Mouse (Mus musculus) regulatory T cell (primary cell): ENCODE measurements around the gene Acadl.

Source experiments
- in situ Hi-C: fragments of 300-600 bp; cut with MboI, MseI; formaldehyde crosslinking; loops from one replicate; pipeline ENCODE4 v1.15.1; 2025; ENCODE audit warnings: high pct_unique_total_duplicates

The Acadl gene

DNA sequence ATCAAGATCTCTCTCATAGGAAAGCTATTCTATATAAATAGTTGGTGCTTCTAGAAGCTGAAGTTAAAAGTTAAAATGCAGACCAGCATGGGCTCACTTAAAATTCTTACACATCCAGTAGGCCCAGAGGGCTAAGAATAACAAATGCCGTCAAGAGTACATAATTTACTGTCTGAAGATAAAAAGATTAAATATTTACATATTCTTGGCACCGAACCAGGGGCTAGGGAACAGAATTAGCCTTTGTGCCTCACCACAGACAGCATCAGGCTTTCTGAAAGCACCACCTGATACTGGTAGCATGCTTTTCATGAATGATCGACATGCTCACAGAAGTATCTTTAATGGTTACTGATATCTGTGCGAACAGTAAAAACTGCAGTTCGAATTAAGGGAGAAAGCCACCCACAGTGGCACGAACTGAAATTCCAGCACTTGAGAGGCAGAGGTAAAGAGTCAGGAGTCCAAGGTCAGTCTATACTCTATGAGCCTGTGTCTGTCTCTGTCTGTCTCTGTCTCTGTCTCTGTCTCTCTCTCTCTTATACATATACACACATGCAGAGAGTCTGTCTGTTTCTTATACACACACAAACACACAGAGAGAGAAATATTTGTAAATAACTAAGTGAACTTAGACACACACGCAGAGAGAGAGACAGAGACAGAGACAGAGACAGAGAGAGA lies 23.2 kb downstream of the Acadl start:
- in situ Hi-C loops = no loop called here

DNA sequence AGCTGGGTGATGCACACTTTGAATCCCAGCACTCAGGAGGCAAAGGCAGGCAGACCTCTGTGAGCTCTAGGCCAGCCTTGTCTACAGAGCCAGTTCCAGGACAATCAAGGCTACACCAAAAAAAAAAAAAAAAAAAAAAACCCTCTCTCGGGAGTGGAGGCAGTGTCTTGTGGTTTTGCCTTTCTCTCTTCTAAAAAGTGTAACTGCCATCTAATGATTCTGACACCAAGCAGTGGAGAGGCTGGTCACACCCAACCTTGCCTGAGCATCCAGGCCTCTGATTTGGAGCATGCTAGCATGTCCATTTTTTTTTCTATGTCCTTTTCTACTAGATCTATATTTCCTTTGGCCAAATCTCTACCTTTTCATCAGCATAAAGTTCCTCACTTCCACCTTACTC lies 23.9 kb downstream of the Acadl start:
- in situ Hi-C loops = no loop called here

DNA sequence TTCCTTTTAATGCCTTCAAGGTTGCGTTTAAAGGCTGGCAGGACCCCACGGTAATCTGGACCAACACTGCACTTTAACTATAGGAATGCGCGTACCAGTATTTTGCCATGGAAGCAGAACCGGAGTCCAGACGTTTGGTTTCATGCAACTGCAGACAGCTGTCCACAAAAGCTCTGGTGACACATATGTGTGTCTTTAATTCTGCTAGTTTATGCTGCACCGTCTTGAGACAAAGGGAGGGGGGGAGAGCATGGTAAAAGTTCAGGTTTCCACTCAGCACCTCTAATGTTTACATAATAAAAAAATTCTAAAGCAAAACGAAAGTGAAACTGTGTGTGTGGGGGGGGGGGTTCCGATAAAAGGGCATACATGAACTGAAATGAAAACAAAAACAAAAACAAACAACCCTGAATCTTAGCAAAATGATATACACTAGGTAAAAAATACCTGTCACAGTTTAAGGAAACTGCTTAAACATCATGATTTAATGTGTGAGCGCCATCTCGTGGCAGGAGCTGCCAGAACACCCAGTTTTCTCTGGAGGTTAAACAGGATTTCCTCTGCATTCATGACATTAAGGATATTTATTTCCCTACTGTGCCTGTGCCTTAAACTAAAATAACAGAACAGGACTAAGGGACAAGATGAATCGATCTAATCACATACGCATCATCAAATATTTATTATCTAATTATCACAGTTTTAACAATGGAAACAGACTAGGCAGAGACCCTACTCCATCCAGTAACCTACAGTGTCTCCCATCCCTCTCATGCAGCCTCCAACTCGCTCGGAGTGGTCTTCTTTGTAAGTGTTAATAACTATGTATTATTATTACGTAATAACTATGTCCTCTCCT lies 24.7 kb downstream of the Acadl start:
- in situ Hi-C loops = no loop called here

DNA sequence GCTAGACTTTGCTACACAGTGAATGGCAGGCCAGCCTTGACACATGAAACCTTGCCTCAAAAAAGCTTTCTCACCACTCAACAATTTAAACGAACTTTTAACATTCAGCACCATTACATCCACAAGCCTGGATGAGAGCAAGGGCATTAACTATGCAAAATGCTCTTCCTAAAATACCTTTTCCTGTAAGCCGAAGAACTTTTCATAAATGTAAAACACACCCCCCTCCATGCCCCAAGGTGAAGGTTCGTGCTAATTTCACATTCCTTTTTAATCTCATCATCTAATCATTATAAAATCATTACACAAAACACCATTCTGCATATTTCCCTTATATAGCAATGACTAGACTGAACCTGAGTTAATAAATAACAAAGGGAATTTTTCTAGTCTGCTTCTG lies 25.9 kb downstream of the Acadl start:
- in situ Hi-C loops = no loop called here

DNA sequence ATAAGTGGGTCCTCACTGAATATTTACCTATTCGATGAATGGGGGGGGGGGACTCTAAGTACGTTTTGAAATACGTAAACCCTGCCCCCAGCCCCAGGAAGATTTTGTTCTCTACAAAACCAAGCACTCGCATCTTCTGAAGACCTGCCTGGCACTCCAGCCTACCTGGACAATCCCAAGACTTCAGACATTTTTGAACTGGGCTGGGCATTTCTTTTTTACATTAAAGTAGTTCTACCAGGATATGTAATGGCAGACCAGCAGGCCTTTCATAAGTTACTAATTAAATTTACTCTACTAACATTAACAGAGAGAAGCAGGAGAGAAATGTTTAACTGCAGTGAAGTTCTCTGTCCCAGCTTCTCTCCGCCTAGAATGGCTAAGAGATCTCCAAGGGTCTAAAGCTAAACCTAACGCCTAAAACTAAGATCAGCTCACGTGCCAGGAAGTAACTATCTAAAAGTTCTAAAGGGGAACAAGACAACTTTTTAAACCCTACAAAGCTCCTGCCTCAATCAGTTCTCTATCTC lies 30.4 kb downstream of the Acadl start:
- in situ Hi-C loops = no loop called here

DNA sequence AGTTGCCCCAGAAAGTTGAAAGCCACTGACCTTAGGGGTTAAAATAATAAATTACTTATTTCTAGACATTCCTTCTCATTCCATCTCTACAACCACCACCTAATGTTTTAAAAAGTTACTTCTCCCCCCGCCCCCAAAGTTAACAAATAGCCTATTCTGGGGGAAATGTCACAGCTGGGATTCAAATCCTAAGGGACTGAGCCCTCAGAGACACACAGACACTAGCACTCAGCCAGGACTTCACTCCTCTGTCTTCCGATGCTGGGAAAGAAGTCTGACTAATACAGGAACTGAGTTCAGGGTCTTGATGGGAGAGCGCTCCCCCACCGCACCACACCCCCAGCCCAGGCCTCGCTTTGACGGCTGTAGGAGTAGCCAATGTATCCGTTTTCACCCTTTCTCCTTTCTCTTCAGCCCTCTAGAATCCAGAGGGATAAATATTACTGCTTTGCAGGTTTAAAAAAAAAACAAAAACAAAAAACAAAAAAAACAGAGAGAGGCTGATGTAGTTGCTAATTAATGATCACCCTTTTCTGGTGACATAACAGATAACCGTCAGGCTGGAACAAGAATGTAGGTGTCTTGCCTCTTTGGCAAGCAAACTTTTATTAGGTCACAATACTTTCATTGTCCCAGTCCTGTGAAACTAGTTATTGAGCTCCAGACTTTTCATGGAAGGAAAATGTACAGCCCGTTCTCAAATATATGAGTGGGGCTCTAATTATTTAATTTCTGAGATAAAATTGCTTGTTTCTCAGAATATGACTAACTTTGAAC lies 31.1 kb downstream of the Acadl start:
- in situ Hi-C loops = no loop called here

DNA sequence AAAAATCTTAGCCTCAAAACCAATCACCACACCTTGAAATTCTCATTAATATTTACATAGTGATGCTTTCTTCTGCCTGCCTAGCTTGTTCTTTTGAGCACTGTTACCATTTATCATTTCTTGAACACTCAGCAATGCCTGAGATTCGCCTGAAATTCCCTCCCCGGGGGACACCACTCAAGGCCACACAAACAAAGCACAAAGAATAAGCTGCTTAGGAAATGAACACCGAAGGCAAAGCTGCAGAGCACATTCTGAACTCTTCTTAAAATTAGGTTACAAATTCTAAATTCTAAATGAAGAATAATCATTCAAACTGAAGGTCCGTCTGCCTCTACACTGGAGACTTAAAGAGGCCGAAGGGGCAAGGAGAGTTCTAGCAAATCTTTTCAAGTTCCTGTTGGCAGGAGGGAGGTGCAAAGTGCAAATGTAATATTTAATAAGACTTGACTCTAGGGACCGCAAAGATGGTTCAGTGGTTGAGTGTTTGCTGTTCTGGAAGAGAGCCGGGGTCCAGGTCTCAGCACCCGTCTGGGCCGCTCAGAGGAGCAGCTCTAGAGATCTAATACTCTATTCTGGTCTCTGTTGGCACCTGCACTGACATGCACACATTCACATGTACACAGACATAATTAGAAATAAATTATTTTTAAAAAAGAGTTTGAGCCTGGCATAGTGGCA lies 33.5 kb downstream of the Acadl start:
- in situ Hi-C loops = loop anchor here (5.0 kb wide), 1 partner anchor 127 kb away; the partner anchor contains the start of gene Rpe

DNA sequence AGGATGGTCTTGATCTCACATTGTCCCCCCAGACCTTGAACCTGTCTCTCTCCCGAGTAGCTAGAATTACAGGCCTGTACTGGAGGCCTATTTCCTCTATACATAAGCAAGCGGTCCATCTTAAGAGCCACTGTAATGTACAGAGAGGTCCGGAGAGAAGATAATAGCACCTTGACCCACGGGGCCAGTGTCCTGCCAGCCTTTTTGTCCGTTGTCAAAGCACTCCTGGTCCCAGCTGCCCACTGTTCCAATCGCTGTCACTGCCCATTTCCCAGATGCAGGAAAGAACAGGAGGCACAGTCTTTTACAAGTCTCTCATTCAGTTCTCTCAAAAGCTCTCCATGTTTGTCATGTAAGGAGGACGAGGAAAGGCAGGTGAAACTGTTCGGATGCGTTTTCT lies 41.1 kb downstream of the Acadl start:
- in situ Hi-C loops = no loop called here

DNA sequence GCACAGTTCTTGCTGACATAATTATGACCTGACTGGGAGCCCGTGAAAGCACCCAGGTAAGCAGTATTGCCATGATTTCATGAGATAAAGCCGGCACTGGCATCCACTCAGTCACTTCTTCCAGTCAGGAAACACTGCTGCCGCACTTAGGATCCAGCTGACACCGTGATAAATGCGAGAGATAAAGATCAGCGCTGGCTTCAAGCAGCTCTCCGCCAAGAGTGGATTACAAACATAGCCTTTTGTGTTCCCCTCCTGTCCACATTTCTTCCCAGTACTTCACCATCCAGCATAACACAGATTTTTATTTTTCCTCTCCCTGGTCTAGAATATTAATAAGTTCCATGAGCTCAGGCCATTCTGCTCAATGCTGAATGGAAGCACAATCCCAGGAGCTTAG lies 42.8 kb downstream of the Acadl start:
- in situ Hi-C loops = no loop called here

DNA sequence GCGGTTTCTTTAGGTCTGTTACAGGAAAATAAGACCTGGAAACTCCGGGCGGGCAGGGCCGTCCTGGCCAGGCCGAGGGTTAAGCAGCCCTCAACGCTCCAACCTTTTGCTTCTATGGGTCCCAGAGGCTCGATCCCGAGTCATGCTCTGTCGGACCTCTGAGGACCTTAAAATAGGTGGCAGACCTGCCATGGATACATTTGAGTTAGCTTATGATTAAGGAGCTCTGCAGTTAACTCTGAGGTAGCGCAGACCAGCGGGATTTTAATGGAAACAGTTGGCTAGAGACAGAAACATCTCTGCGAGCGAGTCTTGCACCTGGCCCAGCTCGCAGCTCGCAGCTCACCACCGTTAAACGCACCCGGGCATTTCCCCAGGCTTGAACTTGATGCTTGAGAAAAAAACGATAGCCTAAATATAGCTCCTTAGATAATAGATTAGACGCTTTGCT lies 45.2 kb downstream of the Acadl start:
- in situ Hi-C loops = no loop called here

DNA sequence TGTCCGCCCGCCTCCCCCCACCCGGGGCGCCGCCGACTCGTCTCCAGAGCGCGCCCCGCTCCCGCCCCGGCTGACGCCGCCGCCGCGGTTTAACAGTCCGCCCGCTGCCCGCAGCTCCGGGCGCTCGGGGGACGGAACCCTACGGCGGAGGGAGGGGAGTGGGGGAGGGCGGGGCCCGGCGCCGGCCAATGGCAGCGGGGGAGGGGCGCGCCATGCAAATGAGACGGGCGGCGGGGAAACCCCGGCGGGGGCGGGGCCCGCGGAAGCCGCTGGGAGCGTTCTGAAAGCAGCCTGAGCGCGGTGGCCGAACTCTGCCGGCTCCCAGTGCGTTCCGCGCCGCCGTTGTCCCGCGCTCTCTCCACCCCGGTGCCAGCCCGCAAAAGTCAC lies 45.6 kb downstream of the Acadl start, which contains the start of gene Kansl1l:
TSS of gene Kansl1l (minus strand) at position 110 of the 387 bp plus-strand sequence.
- in situ Hi-C loops = no loop called here

DNA sequence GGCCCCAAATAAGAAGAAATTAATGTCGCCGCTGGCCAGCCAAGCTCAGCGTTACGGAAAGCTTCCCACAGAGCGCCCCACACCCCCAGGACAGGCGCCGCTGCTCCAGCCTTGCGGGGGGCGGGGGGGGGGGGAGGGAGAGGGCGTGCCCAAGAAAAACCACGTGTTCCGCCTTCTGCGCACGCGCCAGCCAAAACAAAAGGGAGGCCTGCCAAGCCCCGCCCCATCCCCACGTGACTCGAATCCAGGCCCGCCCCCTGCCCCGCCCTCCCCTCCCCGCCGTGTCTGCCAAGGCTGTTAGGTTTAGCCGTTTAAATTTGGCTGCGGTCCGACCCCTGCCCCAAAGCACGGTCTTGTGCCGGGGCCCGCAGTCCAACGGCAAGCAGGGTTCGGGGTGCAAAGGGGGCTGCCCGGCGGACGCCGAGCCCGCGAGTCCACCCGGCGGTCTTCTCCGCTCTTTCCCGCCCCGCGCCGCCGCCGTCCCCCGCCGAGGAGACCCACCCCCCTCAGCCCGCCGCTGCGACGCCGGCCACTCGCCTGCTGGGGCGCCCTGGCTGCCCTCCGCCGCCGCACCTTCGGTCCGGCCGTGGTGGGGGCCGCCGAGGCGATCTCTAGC lies 46.1 kb downstream of the Acadl start:
- in situ Hi-C loops = no loop called here

DNA sequence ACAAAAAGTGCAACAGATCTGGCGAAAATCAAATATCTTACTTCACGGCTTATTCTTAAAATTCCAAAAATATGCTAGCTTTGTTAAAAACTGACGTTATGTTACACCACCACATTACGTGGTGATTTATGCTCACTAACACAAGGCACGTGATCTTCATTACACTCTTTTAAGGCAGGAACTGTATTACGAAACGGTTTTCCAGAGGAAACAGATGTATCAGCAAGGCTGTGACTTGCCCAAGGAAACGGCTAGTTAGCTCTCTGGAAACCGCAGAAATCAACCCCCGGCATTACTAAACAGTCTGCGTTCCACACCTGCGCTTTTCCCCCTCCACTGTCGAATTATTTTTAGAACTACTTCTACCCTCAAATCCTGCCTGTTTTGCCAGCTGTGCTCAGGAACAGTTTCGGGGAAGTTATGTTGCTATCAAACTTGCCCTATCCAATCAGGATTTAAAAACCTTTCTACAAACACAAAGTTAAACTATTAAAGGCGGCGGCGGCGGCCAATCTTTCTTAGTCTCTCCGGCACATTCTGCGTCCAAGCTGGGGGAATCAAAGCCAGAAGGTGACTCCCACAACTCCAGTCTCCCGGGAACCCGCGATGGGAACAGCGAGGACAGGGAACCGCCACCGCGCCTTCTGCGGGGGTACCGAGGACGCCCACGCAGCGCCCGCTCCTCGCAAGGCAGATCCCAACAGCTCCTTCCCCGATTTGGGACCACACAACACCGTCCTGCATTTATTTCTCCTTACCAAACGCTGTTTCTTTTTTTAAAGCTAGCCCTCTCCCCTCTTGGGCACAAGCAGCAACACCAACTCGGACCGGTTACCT lies 46.9 kb downstream of the Acadl start:
- in situ Hi-C loops = no loop called here

DNA sequence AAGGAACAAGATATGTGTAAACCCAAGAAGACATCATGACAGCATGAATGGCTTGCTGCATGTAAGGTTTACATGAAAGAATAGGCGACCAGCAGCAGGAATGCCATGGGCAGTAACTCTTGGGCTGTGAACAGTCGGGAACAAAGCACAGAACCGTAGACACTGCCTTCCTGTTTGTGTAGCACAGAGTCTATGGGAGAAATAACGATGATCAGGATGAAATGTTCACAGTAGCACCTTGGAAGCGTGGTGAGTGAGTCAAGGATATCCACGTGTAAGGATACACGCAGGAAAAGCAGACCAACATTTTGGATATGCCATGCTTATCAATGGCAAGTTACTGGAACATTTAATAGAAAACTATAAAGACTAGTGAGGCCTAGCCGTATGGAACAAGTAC lies 48.3 kb downstream of the Acadl start:
- in situ Hi-C loops = no loop called here

DNA sequence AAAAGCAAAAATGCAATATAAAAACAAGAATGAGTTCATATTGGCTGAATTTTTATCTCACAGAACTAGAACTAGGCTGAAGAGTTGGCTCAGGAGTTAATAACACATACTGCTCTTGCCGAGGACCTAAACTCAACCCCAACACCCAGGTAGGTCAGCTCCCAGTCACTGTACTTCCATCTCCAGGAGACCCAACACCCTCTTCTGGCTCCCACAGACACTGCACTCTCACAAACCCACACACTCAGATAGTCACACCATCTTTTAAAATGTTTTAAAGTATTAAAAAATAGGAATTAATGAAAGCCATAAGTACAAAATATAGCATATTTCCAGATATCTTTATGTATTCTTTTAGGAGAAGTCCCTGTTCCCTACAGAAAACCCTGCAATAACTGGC lies 49.9 kb downstream of the Acadl start:
- in situ Hi-C loops = no loop called here

DNA sequence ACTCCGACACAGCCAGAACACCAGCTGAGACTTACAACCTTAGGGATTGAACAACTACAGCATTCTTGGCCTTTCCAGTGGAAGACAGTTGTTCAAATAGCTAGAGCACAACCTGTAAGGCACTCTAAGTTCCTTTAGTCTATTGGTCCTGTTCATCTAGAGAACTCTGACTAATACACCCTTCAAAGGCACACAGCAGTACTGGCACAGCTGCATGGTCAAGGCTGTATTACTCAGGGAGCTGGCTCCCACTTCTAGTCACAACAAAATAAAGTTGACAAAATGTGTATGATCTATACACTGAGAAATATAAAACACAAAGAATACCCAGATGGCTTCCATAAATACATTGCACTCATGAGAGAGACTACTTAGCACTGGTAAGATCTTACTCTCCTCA lies 56.3 kb downstream of the Acadl start:
- in situ Hi-C loops = loop anchor here (5.0 kb wide), 1 partner anchor 35 kb away; no protein-coding TSS in a partner anchor

DNA sequence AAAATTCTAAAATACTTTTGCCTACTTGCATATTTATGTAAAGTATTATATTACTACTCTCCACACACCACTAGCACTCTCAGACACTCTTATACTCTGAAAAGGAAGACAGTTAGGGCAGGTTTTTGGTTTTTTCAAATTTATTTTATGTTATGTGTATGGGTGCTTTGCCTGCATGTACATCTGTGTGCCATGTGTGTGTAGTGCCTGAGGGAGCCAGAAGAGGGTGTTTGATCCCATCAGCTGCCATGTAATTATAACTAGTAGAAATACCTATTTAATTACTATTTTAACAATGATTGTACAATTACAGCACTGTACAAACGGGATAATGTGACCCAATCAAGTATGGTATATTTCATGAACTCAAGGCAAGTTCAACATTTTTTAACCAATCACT lies 57.7 kb downstream of the Acadl start:
- in situ Hi-C loops = loop anchor here (5.0 kb wide), 1 partner anchor 33 kb away; no protein-coding TSS in a partner anchor

DNA sequence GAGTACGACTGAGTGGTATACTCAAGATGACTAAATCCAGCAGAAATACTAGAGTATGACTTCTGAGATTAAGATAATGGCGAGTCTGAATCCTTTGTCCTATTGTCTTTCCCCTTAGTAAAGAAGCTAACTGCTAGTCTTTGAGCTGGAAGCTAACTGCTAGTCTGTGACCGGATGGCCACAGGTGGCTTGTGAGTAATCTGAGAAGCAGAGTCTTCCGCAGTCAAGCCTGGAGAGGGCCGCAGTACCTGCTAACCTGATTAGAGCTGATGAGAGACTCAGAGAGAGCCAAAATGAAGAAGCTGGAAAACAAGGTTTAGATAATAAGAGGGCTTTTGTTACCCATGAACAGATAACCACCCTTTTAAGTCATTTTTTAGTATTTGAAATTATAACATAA lies 58.4 kb downstream of the Acadl start:
- in situ Hi-C loops = loop anchor here (5.0 kb wide), 1 partner anchor 32 kb away; no protein-coding TSS in a partner anchor

DNA sequence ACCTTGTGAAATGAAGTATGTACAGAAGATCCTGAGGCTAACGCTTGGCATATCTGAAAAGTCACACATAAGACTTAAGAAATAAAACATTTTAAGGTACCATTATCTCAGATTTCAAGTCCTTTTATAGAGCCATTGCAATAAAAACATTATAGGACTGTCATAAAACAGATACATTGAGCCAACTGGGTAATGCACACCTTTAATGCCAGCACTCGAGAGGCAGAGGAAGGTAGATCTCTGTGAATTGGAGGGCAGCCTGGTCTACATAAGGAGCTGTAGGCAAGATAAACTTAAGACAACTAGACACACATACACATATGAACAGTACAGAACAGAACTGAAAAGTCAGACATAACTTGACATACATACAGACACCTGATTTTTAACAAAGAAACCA lies 65.1 kb downstream of the Acadl start:
- in situ Hi-C loops = no loop called here
